Mouse (Mus musculus) ES-E14 (cell line): ENCODE data around the gene Arhgap10. TPM values are rescaled to one million over a fixed set of nuclear protein-coding genes. Genes with fewer than 3 reads are reported as not detected.

Experiments
- DNase-seq: peaks from one replicate; pipeline ENCODE4 v3.0.0-alpha.2; 2013; ENCODE audit warnings: low read depth, low spot score
- H3K27ac ChIP-seq: 2 replicates; pipeline ENCODE4 v1.5.1; 2012; ENCODE audit warnings: low read depth, mild to moderate bottlenecking, low read length, moderate library complexity, mixed read lengths; ENCODE audit not compliant: poor library complexity, insufficient read depth, severe bottlenecking
- H3K36me3 ChIP-seq: 2 replicates; pipeline ENCODE4 v1.6.1; 2012; ENCODE audit warnings: mild to moderate bottlenecking, low read length, moderate library complexity, mixed read lengths; ENCODE audit not compliant: control insufficient read depth, poor library complexity, insufficient read depth, severe bottlenecking
- H3K4me1 ChIP-seq, 2 experiments: fragments of 150-350 bp in 1 of 2; sonication (generic) in 1 of 2; 2 replicates each; pipeline ENCODE4 v1.6.1; 2012; ENCODE audit warnings: low read length in 2 of 2, mild to moderate bottlenecking in 1 of 2, mixed read lengths in 1 of 2; ENCODE audit not compliant: control insufficient read depth in 2 of 2, insufficient read depth in 2 of 2, poor library complexity in 1 of 2
- H3K4me3 ChIP-seq, 2 experiments: fragments of 150-350 bp in 1 of 2; sonication (generic) in 1 of 2; 2 replicates each; pipeline ENCODE4 v1.5.1; 2012; ENCODE audit warnings: low read length in 2 of 2, low read depth in 1 of 2, mild to moderate bottlenecking in 1 of 2, mixed read lengths in 1 of 2; ENCODE audit not compliant: insufficient read depth in 1 of 2, poor library complexity in 1 of 2, severe bottlenecking in 1 of 2
- H3K9ac ChIP-seq: 2 replicates; pipeline ENCODE4 v1.6.1; 2012; ENCODE audit warnings: low read depth, mild to moderate bottlenecking, low read length, mixed read lengths; ENCODE audit not compliant: poor library complexity, insufficient read depth, severe bottlenecking
- H3K9me3 ChIP-seq: fragments of 150-350 bp; sonication (generic); 2 replicates; pipeline ENCODE4 v1.6.1; 2012; ENCODE audit warnings: low read depth, mild to moderate bottlenecking, low read length; ENCODE audit not compliant: control insufficient read depth, insufficient read depth
- CHD2 ChIP-seq: IDR thresholded peaks from 2 replicates; pipeline ENCODE4 v1.6.1; 2014; ENCODE audit warnings: mild to moderate bottlenecking, low read depth, low read length, inconsistent platforms
- HCFC1 ChIP-seq: IDR thresholded peaks from 2 replicates; pipeline ENCODE4 v1.6.1; 2012; ENCODE audit warnings: low read length, inconsistent platforms, borderline replicate concordance; ENCODE audit not compliant: insufficient read depth
- MAFK ChIP-seq: IDR thresholded peaks from 2 replicates; pipeline ENCODE4 v1.6.1; 2014; ENCODE audit warnings: mild to moderate bottlenecking, low read depth, low read length, inconsistent platforms; ENCODE audit not compliant: insufficient read depth
- ZC3H11A ChIP-seq: IDR thresholded peaks from 2 replicates; pipeline ENCODE4 v1.6.1; 2012; ENCODE audit warnings: low read depth, mild to moderate bottlenecking, inconsistent platforms, low read length, borderline replicate concordance
- ZNF384 ChIP-seq: IDR thresholded peaks from 2 replicates; pipeline ENCODE4 v1.6.1; 2012; ENCODE audit warnings: low read depth, low read length, inconsistent platforms
- in situ Hi-C, 2 experiments: fragments of 600-800 bp; cut with MboI; formaldehyde crosslinking; loops; one replicate each; pipeline ENCODE4 v1.15.1; 2025; ENCODE audit warnings: low sequenced_read_pairs in 2 of 2, inconsistent platforms in 1 of 2; ENCODE audit not compliant: unreplicated experiment in 2 of 2
- total RNA-seq: library from RNA; depleted of rRNA; stranded (reverse); fragments of 300-350 nt; gene quantifications from 2 replicates; pipeline ENCODE4 v1.2.3, GENCODE M21; 2012

Arhgap10 gene
- total RNA-seq, 1 experiment = 10.8 TPM

DNA sequence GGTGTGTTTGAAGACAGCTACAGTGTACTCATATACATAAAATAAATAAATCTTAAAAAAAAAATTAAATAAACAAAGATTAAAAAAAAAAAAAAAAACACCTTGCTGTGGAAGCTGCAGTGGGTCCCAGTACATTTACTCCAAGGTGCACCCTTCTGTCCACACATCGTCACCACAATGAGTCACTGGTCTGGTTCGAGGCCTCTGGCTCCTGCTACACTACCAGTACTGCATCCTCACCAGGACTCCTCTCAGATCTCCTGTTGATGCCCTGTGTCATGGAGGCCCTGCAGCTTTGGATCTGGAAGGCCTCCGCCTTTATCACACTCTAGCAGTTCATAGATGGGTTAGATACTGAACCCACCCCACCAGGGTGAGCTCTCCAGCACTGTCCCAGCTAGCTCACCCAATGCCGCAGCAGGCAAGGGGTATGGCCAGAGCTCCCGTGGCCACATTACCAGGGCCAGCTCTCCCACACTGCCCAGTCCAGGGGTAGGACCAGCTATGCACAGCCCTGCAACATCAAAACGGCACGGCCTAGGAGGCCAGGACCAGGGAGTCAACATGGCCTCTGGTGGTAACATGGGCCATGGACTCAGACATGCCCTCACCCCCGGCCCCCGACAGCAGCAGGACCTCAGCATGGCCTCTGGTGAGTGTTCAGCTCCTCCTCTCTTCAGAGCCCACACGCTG, 26.4 kb downstream of the Arhgap10 start:
- Histone ChIP-seq H3K27ac (no peak overlapping the region), H3K4me3 (no peak overlapping the region), H3K4me1 (no peaks in the 10 kb centered on the region), H3K9me3 (no peaks in the 10 kb centered on the region), H3K9ac (no peak overlapping the region), H3K36me3 (no peaks in the 10 kb centered on the region)
- TF ChIP-seq MAFK (no peak), HCFC1 (no peak), ZNF384 (no peak)
- no peak for DNase-seq
- in situ Hi-C loops = no loop called here

DNA sequence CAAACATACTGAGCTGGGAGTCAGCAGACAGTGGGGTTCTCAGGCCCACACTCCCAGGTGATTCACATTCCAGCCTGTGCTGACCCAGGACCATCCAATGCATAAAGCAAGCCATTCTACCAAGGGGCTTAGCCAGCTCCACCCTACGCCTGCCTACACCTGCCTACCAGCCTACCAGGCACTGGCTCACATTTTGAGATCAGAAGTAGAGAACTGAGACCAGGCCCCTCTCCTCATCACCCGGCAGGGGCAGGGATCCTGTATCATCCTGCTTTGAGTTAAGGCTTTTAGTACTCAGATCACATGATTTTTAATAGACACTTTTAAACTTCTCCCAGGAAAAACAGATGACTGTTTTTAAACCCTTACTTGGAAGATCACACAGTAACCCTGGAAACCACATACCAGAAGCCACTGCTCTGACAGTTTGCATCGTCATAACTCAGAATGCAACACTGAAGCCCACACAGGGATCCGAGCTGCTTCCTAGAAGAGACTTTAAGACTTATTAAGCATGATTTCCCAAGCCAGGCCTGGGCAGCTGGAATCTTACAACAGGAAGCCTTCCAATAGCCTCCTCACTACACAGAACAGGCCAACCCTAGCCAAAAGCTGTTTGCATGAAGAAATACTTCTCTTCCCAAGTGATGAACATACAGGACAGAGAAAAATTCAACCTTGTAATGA, 27.5 kb downstream of the Arhgap10 start:
- H3K27ac ChIP-seq = no peak overlapping the region
- no peak overlapping the region for H3K9ac ChIP-seq
- H3K4me1 ChIP-seq = no peaks in the 10 kb centered on the region
- no peaks in the 10 kb centered on the region for H3K36me3 ChIP-seq
- no peaks in the 10 kb centered on the region for H3K9me3 ChIP-seq
- no peak for TF ChIP-seq HCFC1
- no peak for TF ChIP-seq ZNF384
- no peak for TF ChIP-seq ZC3H11A
- TF ChIP-seq MAFK = no peak
- no peak for TF ChIP-seq CHD2
- in situ Hi-C loops = no loop called here
- H3K4me3 ChIP-seq = no peak overlapping the region
- DNase-seq = no peak

DNA sequence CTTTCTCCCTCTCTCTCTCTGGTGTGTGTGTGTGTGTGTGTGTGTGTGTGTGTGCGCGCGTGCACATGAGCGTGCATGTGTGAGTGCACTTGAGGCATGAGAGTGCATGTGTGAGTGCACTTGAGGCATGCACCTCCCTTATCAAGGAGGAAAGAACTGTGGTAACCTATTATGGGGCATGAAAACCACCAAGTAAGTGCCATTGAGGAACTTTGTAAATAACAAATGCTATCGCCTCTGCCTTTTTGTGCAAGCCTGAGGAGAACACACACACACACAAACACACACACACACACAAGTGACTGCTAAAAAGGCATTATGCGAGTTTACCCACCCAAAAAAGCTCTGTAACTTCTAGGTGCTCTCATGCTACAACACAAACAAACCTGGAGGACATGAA, 28.5 kb downstream of the Arhgap10 start:
- Histone ChIP-seq H3K4me3 (no peak overlapping the region), H3K9ac (no peak overlapping the region), H3K4me1 (0 out of 4 replicates have a peak, but pooled peaks cover 0 to 2% of the 10 kb centered on the region in 2 experiments), H3K36me3 (no peaks in the 10 kb centered on the region), H3K27ac (no peak overlapping the region), H3K9me3 (no peaks in the 10 kb centered on the region)
- TF ChIP-seq HCFC1 = no peak
- no peak for TF ChIP-seq ZNF384
- no peak for TF ChIP-seq ZC3H11A
- TF ChIP-seq CHD2 = no peak
- TF ChIP-seq MAFK = no peak
- in situ Hi-C loops = no loop called here
- no peak for DNase-seq

DNA sequence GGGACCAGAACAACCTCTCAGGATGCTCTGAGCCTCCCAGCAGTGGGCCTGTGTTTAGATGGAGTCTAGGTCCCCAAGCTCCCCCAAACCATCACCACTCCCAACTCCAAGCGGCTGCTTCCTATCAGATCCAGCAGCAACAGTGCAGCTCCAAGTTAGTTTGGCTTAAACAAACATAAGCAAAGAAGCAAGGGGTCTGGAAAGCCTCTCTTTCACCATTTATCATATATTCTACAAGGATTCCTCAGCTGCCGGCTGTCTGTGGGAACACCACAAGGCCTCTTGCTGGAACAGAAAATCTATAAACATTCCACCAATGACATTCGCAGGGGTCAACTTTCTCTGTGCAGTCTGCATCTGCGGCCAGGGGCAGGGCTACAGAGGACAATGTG, 29.5 kb downstream of the Arhgap10 start:
- Histone ChIP-seq H3K4me3 (no peak overlapping the region), H3K27ac (no peak overlapping the region), H3K9ac (no peak overlapping the region), H3K36me3 (no peaks in the 10 kb centered on the region), H3K9me3 (no peaks in the 10 kb centered on the region), H3K4me1 (0 out of 4 replicates have a peak, but pooled peaks cover 0 to 2% of the 10 kb centered on the region in 2 experiments)
- in situ Hi-C loops = no loop called here
- DNase-seq = no peak
- TF ChIP-seq MAFK (no peak), CHD2 (no peak), HCFC1 (no peak), ZC3H11A (no peak), ZNF384 (no peak)
